Mouse (Mus musculus) left cerebral cortex, postnatal 10 days (tissue): ENCODE data around the gene Tinf2. TPM values are rescaled to one million over a fixed set of nuclear protein-coding genes. Genes with fewer than 3 reads are reported as not detected.

Experiments used
- DNase-seq, 2 experiments: peaks; one replicate each; pipeline ENCODE4 v3.0.0; 2021 to 2022; ENCODE audit warnings: low spot score in 2 of 2, mixed read lengths in 1 of 2; ENCODE audit errors: extremely low spot score in 1 of 2
- intact Hi-C: fragments of 180-260 bp; cut with DNase I; formaldehyde crosslinking; loops from one replicate; pipeline ENCODE4 v1.15.1; 2025
- total RNA-seq, 2 experiments: library from RNA; stranded (reverse); gene quantifications; 2 replicates each; pipeline ENCODE4 v1.2.3; 2021

The Tinf2 gene
- total RNA-seq, result 10 to 100 TPM; 13.9 to 16.0 TPM

- intact Hi-C loops, result loop anchor here (10.0 kb wide), 1 partner anchor 233 kb away; no protein-coding TSS in a partner anchor
- DNase-seq, result peak; percentile 96
Measured at GRCm38 (mm10) chr14:55681160-55682117, at the start of gene Tinf2. Gene Tinf2, minus strand, starts transcription at chr14:55681820.

GRCm38 (mm10) chr14:55730531-55731032, 49.0 kb upstream of the Tinf2 start:
- peak in 1 of 2 experiments; percentile 76 for DNase-seq

GRCm38 (mm10) chr14:55730116-55730515, 48.5 kb upstream of the Tinf2 start:
- DNase-seq, result no peak
- intact Hi-C loops, result no loop called here

More at GRCm38 (mm10) chr14:55730531-55731032, 49.0 kb upstream of the Tinf2 start:
- intact Hi-C loops, result no loop called here

GRCm38 (mm10) chr14:55727889-55728685, 46.5 kb upstream of the Tinf2 start:
- DNase-seq, result no peak
- intact Hi-C loops, result no loop called here

GRCm38 (mm10) chr14:55726261-55726660, 44.6 kb upstream of the Tinf2 start:
- DNase-seq, result no peak
- intact Hi-C loops, result no loop called here

- DNase-seq, result no peak
- intact Hi-C loops, result no loop called here
Measured at GRCm38 (mm10) chr14:55724411-55724871, 42.8 kb upstream of the Tinf2 start.

- no peak for DNase-seq
- intact Hi-C loops, result no loop called here
Measured at GRCm38 (mm10) chr14:55723433-55723832, 41.8 kb upstream of the Tinf2 start.

GRCm38 (mm10) chr14:55722438-55722945, 40.9 kb upstream of the Tinf2 start:
- DNase-seq, result no peak
- intact Hi-C loops, result no loop called here

GRCm38 (mm10) chr14:55721700-55722437, 40.2 kb upstream of the Tinf2 start, which contains the start of gene Rabggta:
Gene Rabggta, minus strand, starts transcription at chr14:55722263.
- peak; percentile 89 to 95 for DNase-seq
- intact Hi-C loops, result no loop called here

- intact Hi-C loops, result no loop called here
- DNase-seq, result no peak
Measured at GRCm38 (mm10) chr14:55721076-55721475, 39.5 kb upstream of the Tinf2 start.

GRCm38 (mm10) chr14:55720666-55721065, 39.0 kb upstream of the Tinf2 start:
- no peak for DNase-seq
- intact Hi-C loops, result no loop called here

GRCm38 (mm10) chr14:55719737-55720136, 38.1 kb upstream of the Tinf2 start:
- intact Hi-C loops, result no loop called here
- no peak for DNase-seq

GRCm38 (mm10) chr14:55716884-55717283, 35.3 kb upstream of the Tinf2 start:
- DNase-seq, result no peak
- intact Hi-C loops, result no loop called here

- DNase-seq, result no peak
- intact Hi-C loops, result no loop called here
Measured at GRCm38 (mm10) chr14:55716271-55716670, 34.7 kb upstream of the Tinf2 start.

- intact Hi-C loops, result no loop called here
- no peak for DNase-seq
Measured at GRCm38 (mm10) chr14:55714893-55715292, 33.3 kb upstream of the Tinf2 start.

GRCm38 (mm10) chr14:55713729-55714122, 32.1 kb upstream of the Tinf2 start, which contains the start of gene Tgm1:
Gene Tgm1, minus strand, starts transcription at chr14:55713926.
- intact Hi-C loops, result no loop called here
- no peak for DNase-seq

- no peak for DNase-seq
- intact Hi-C loops, result no loop called here
Measured at GRCm38 (mm10) chr14:55713007-55713728, 31.5 kb upstream of the Tinf2 start.

GRCm38 (mm10) chr14:55711786-55712185, 30.2 kb upstream of the Tinf2 start:
- intact Hi-C loops, result no loop called here
- no peak for DNase-seq
